Mouse (Mus musculus) midbrain, postnatal 0 days (tissue): ENCODE measurements around the gene Atp9a. TPM values are rescaled to one million over a fixed set of nuclear protein-coding genes. Genes with fewer than 3 reads are reported as not detected.

ENCODE experiments used
- ATAC-seq: fragments of 200-750 bp; cut with Nextera tagmentation; 2 replicates; pipeline ENCODE4 v1.8.0; 2017; ENCODE audit warnings: moderate number of reproducible peaks, mild to moderate bottlenecking, moderate TSS enrichment, moderate library complexity; ENCODE audit not compliant: low FRiP score
- DNase-seq: peaks from one replicate; pipeline ENCODE4 v3.0.0-alpha.2; 2015; ENCODE audit warnings: low spot score
- H3K27ac ChIP-seq: fragments of 300-500 bp; sonication (generic); 2 replicates; pipeline ENCODE4 v1.5.1; 2014; ENCODE audit warnings: low read depth, mild to moderate bottlenecking, low read length, mixed read lengths
- H3K27me3 ChIP-seq: fragments of 300-500 bp; sonication (generic); 2 replicates; pipeline ENCODE4 v1.6.1; 2014; ENCODE audit warnings: low read length, control low read depth, mixed read lengths; ENCODE audit not compliant: insufficient read depth
- H3K36me3 ChIP-seq: fragments of 300-500 bp; sonication (generic); 2 replicates; pipeline ENCODE4 v1.6.1; 2014; ENCODE audit warnings: low read length, control low read depth, mixed read lengths; ENCODE audit not compliant: insufficient read depth
- H3K4me1 ChIP-seq: fragments of 300-500 bp; sonication (generic); 2 replicates; pipeline ENCODE4 v1.6.1; 2014; ENCODE audit warnings: mild to moderate bottlenecking, control low read depth, antibody characterized with exemption, low read length, mixed read lengths; ENCODE audit not compliant: insufficient read depth
- H3K4me2 ChIP-seq: fragments of 300-500 bp; sonication (generic); 2 replicates; pipeline ENCODE4 v1.6.1; 2014; ENCODE audit warnings: low read depth, mild to moderate bottlenecking, low read length, mixed read lengths; ENCODE audit not compliant: poor library complexity, severe bottlenecking
- H3K4me3 ChIP-seq: fragments of 300-500 bp; sonication (generic); 2 replicates; pipeline ENCODE4 v1.5.1; 2014; ENCODE audit warnings: low read depth, mild to moderate bottlenecking, low read length, moderate library complexity
- H3K9ac ChIP-seq: fragments of 300-500 bp; sonication (generic); replicated peaks from 2 replicates; pipeline ENCODE4 v1.6.1; 2014; ENCODE audit warnings: mild to moderate bottlenecking, low read length, moderate library complexity, mixed read lengths; ENCODE audit not compliant: poor library complexity, severe bottlenecking
- H3K9me3 ChIP-seq: fragments of 300-500 bp; sonication (generic); 2 replicates; pipeline ENCODE4 v1.6.1; 2016; ENCODE audit warnings: low read length, control low read depth
- CTCF ChIP-seq: IDR thresholded peaks from 2 replicates; pipeline ENCODE4 v1.5.1; 2016; ENCODE audit warnings: antibody characterized with exemption, mild to moderate bottlenecking
- WGBS: fragments of 180-500 bp; shearing (Covaris S2); extraction: QIAGEN DNeasy Blood & Tissue Kit; methylation state at CpG from one replicate; pipeline ENCODE4 v1.1.7; 2014; 5-methylcytosine and 5-hydroxymethylcytosine counted together
- polyA plus RNA-seq: library from polyadenylated mRNA; unstranded; fragments of >200 nt; fragmentation: Nextera tagmentation; extraction: Ambion mirVana; gene quantifications from 2 replicates; pipeline ENCODE4 v1.2.1, GENCODE M21; 2015
- total RNA-seq: library from RNA; depleted of rRNA; stranded (reverse); fragments of >200 nt; gene quantifications from 2 replicates; pipeline ENCODE4 v1.2.3, GENCODE M21; 2014

Gene Atp9a
- total and polyA plus RNA-seq, 2 experiments from 2014 or later = 159 to 607 TPM

DNA sequence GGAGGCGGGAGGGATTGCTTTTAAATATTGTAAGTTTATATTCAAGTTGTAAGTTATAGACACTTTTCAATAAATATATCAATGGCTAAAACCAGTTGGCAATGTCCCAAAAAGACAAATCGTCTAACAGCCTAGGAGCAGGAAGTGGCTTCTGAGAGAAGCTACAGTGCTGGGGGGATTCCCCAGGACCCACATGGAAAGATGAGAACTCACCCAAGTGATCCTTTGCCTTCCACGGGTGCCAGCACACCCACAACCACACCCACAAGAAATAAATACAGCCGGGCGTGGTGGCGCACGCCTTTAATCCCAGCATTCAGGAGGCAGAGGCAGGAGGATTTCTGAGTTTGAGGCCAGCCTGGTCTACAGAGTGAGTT is 47.2 kb downstream of the Atp9a start:
- Histone ChIP-seq H3K9ac (no peak overlapping the region), H3K27ac (no peak overlapping the region), H3K9me3 (no peaks in the 10 kb centered on the region), H3K4me2 (no peak overlapping the region), H3K27me3 (no peaks in the 10 kb centered on the region), H3K4me3 (no peak overlapping the region), H3K36me3 (peaks cover 23% of the 10 kb centered on the region; the same call in 1 of the 2 replicates), H3K4me1 (no peaks in the 10 kb centered on the region)
- no peak for DNase-seq
- no peak for TF ChIP-seq CTCF
- ATAC-seq = no peak
- WGBS = 85% methylated on average over 7 of the region's 7 CpGs

DNA sequence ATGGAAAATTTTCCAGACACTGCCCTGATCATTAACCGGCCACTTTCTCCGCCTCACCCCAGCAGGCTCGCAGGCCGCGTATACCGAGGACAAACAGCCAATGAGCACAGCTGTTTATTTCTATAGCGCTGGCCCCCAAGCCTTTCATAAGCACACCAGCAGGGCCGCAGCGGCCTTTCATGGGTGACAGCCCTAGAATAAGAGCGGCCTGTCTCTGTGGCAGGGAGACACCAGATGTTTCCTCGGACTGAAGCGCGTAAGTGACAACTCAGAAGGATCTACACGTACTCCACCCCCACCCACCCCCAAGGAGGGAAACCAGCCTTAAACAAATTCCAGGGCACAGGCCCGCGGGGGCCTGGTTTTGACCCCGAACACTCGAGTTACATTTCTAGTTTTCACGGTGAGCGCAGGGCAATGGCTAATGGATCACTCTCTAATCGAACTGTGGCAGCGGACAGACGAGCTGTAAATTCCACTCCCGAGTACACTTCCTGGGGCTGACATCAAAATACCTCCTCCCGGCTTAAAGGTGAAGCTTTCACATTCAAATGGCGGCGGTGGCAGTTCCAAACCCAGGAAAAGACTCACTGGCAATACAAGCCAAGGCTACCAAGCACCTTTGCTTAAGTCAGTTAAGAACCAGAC is 47.7 kb downstream of the Atp9a start:
- H3K9me3 ChIP-seq = no peaks in the 10 kb centered on the region
- no peak overlapping the region for H3K9ac ChIP-seq
- 17% methylated on average over 27 of the region's 27 CpGs for WGBS
- no peak for TF ChIP-seq CTCF
- peak; percentile 55 for DNase-seq
- H3K4me2 ChIP-seq = no peak overlapping the region
- no peak overlapping the region for H3K27ac ChIP-seq
- H3K4me3 ChIP-seq = no peak overlapping the region
- H3K36me3 ChIP-seq = peaks cover 23% of the 10 kb centered on the region; the same call in 1 of the 2 replicates
- no peak for ATAC-seq
- no peaks in the 10 kb centered on the region for H3K27me3 ChIP-seq
- no peaks in the 10 kb centered on the region for H3K4me1 ChIP-seq

DNA sequence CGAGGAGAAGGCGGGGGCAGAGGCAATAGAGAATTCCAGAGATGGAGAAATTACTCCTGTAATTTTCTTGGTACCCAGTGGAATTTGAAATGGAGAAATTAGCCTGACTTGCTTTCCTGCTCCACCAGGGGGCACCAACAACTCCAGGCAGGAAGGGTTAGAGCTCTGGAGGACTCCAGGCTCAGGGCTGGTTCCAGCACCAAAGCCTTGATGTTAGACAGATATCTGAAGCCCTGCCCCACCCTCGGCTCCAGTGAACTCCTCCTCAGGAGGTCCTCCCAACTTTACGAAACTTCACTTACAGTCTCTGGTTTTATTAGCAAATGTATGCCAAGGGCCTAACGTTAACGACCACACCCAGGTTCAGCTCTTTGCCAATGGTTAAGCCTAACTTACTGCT is 50.4 kb downstream of the Atp9a start:
- H3K27me3 ChIP-seq = no peaks in the 10 kb centered on the region
- H3K9me3 ChIP-seq = no peaks in the 10 kb centered on the region
- H3K4me2 ChIP-seq = no peak overlapping the region
- 52% methylated on average over 6 of the region's 6 CpGs for WGBS
- H3K27ac ChIP-seq = no peak overlapping the region
- DNase-seq (peak; percentile 66), ATAC-seq (no peak)
- H3K4me3 ChIP-seq = no peak overlapping the region
- TF ChIP-seq CTCF = peak; percentile 85
- H3K9ac ChIP-seq = no peak overlapping the region
- H3K36me3 ChIP-seq = peaks cover 22% of the 10 kb centered on the region
- H3K4me1 ChIP-seq = no peaks in the 10 kb centered on the region

DNA sequence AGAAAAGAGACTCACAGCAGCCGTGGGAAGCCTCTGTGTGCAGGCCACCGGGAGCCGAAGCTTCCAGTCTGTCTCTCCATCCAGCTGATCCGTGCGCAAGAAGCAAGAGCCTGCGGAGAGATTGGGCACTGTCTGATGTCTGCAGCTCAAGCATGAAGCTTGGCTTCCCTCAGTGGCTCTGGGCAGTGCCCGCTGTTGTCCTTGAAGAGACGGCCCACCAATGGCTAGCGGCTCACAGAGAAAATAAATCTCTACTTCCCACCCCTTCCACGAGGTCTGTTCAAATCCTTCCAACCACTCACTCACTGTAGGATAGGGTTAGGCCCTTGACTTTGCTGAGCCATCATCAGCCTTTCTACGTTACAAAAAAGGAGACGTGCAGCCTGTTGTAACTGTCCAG is 54.9 kb downstream of the Atp9a start:
- Histone ChIP-seq H3K9me3 (no peaks in the 10 kb centered on the region), H3K4me2 (no peak overlapping the region), H3K4me3 (no peak overlapping the region), H3K36me3 (peaks cover 19% of the 10 kb centered on the region), H3K9ac (no peak overlapping the region), H3K27ac (no peak overlapping the region), H3K27me3 (no peaks in the 10 kb centered on the region), H3K4me1 (no peaks in the 10 kb centered on the region)
- DNase-seq = no peak
- no peak for ATAC-seq
- TF ChIP-seq CTCF = no peak
- WGBS = 79% methylated on average over 12 of the region's 12 CpGs

DNA sequence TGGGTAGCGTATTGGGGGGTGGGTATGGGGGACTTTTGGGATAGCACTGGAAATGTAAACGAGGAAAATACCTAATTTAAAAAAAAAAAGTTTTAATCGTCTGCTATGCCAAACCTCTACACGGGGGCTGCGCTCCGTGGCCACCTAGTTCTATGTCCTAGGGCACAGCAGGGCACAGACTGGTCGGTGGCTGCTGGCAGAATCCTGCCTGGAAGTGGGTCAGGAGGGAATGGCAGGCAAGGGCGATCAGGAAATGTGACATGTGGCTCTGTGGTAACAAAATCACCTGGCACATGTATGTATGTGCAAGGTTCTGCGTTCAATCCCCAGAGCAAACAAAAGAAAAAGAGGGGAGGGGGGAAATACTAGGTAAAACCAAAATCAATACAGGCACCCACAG is 56.3 kb downstream of the Atp9a start:
- Histone ChIP-seq H3K9me3 (no peaks in the 10 kb centered on the region), H3K4me3 (no peak overlapping the region), H3K4me2 (no peak overlapping the region), H3K9ac (no peak overlapping the region), H3K27me3 (no peaks in the 10 kb centered on the region), H3K36me3 (peaks cover 24% of the 10 kb centered on the region), H3K27ac (no peak overlapping the region), H3K4me1 (no peaks in the 10 kb centered on the region)
- no peak for TF ChIP-seq CTCF
- DNase-seq (no peak), ATAC-seq (no peak)
- 96% methylated on average over 9 of the region's 9 CpGs for WGBS

DNA sequence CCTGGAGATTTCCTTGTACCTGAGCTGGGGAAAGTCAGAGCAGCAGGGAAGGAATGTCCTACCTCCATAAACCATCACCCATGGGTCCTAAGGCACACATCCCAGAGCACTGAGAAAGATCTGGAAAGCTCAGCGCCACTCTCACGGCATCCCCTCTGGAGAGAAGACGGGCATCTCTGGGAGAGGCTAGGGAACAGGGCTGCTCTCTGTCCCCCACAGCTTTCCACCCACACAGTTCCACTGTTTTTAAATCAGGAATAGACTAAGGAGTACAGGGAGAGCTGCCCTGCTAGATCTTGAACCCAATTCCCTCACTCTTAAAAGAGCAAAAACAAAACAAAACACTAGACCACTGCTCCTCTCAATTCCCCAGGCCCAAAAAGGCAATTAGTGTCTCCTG is 57.5 kb downstream of the Atp9a start:
- peaks cover 20% of the 10 kb centered on the region for H3K36me3 ChIP-seq
- 0 out of 2 replicates have a peak overlapping the region, but pooled peaks have one; percentile 14 for H3K9ac ChIP-seq
- no peaks in the 10 kb centered on the region for H3K9me3 ChIP-seq
- H3K27me3 ChIP-seq = no peaks in the 10 kb centered on the region
- ATAC-seq = no peak
- H3K4me1 ChIP-seq = no peaks in the 10 kb centered on the region
- no peak overlapping the region for H3K4me2 ChIP-seq
- 81% methylated on average over 3 of the region's 3 CpGs for WGBS
- H3K27ac ChIP-seq = no peak overlapping the region
- TF ChIP-seq CTCF = no peak
- DNase-seq = no peak
- no peak overlapping the region for H3K4me3 ChIP-seq
